Mouse (Mus musculus): ENCODE measurements around the gene Afg1l.

GRCm38 (mm10) chr10:42273760-42274691 is 204.3 kb downstream of the Afg1l start:
- TF ChIP-seq CTCF (IDR thresholded peaks at IDR 0.05; ENCODE audit: control insufficient read depth, insufficient read depth, low read length) (0 out of 2 replicates have a peak, but pooled peaks have one; percentile 1), POLR2A (IDR thresholded peaks at IDR 0.05; ENCODE audit: borderline replicate concordance, control insufficient read depth, low read depth, low read length) (peak; percentile 43; the same call in 1 of the 2 replicates)
